Mouse (Mus musculus): ENCODE results near the gene Isca1. TPM values are rescaled to one million over a fixed set of nuclear protein-coding genes. Genes with fewer than 3 reads are reported as not detected.

Gene Isca1
- 81.4 and 84.5 TPM in 2 replicates for polyA plus RNA-seq (2015; fragmentation: Nextera tagmentation; extraction: Ambion mirVana)

- H3K9ac ChIP-seq (ENCODE audit: low read depth, low read length): peak within 1 kb of the TSS; percentile 90
- peak; percentile 97 for ATAC-seq
- H3K9me3 ChIP-seq (ENCODE audit: control insufficient read depth): no peaks in the 10 kb centered on the region
- WGBS: under 1% methylated on average over 91 of the region's 91 CpGs
- H3K27me3 ChIP-seq (replicated peaks; ENCODE audit: control insufficient read depth, insufficient read depth, low read length): no peaks in the 10 kb centered on the region
- H3K27ac ChIP-seq (ENCODE audit: low read depth, low read length): peak within 1 kb of the TSS; percentile 100
- peak within 1 kb of the TSS; percentile 80 for H3K4me2 ChIP-seq (replicated peaks; ENCODE audit: low read depth)
- H3K36me3 ChIP-seq (ENCODE audit: control insufficient read depth, insufficient read depth): peaks cover 20% of the 10 kb centered on the region
- H3K4me3 ChIP-seq (ENCODE audit: low read depth, low read length): peak within 1 kb of the TSS; percentile 86
- H3K4me1 ChIP-seq (replicated peaks; ENCODE audit: control insufficient read depth, insufficient read depth, low read length): peaks cover 8% of the 10 kb centered on the region
- TF ChIP-seq CTCF (IDR thresholded peaks at IDR 0.05; ENCODE audit: low read depth): peak; percentile 47
Observed at GRCm38 (mm10) chr13:59769296-59770163, at the start of gene Isca1. TSS of gene Isca1 (minus strand) at chr13:59769810.

GRCm38 (mm10) chr13:59817352-59817751 is 47.7 kb upstream of the Isca1 start:
- Histone ChIP-seq H3K4me2 (replicated peaks; ENCODE audit: low read depth) (no peak overlapping the region), H3K9me3 (ENCODE audit: control insufficient read depth) (no peaks in the 10 kb centered on the region), H3K9ac (ENCODE audit: low read depth, low read length) (no peak overlapping the region), H3K27ac (ENCODE audit: low read depth, low read length) (no peak overlapping the region), H3K4me3 (ENCODE audit: low read depth, low read length) (no peak overlapping the region), H3K27me3 (replicated peaks; ENCODE audit: control insufficient read depth, insufficient read depth, low read length) (no peaks in the 10 kb centered on the region), H3K4me1 (replicated peaks; ENCODE audit: control insufficient read depth, insufficient read depth, low read length) (no peaks in the 10 kb centered on the region), H3K36me3 (ENCODE audit: control insufficient read depth, insufficient read depth) (peaks cover 52% of the 10 kb centered on the region)
- WGBS: 84% methylated on average over 4 of the region's 4 CpGs
- ATAC-seq: no peak
- no peak for TF ChIP-seq CTCF (IDR thresholded peaks at IDR 0.05; ENCODE audit: low read depth)

GRCm38 (mm10) chr13:59814109-59814591 is 44.5 kb upstream of the Isca1 start:
- WGBS: 60% methylated on average over 6 of the region's 6 CpGs
- H3K36me3 ChIP-seq (ENCODE audit: control insufficient read depth, insufficient read depth): peaks cover 82% of the 10 kb centered on the region
- peak; percentile 62 for ATAC-seq

GRCm38 (mm10) chr13:59811581-59811980 is 42.0 kb upstream of the Isca1 start:
- ATAC-seq: no peak
- TF ChIP-seq CTCF (IDR thresholded peaks at IDR 0.05; ENCODE audit: low read depth): no peak
- 95% methylated on average over 3 of the region's 3 CpGs for WGBS
- peaks cover 92% of the 10 kb centered on the region for H3K36me3 ChIP-seq (ENCODE audit: control insufficient read depth, insufficient read depth)
- H3K4me1 ChIP-seq (replicated peaks; ENCODE audit: control insufficient read depth, insufficient read depth, low read length): no peaks in the 10 kb centered on the region
- no peak overlapping the region for H3K4me2 ChIP-seq (replicated peaks; ENCODE audit: low read depth)
- H3K4me3 ChIP-seq (ENCODE audit: low read depth, low read length): no peak overlapping the region
- H3K27me3 ChIP-seq (replicated peaks; ENCODE audit: control insufficient read depth, insufficient read depth, low read length): no peaks in the 10 kb centered on the region
- no peak overlapping the region for H3K9ac ChIP-seq (ENCODE audit: low read depth, low read length)
- no peak overlapping the region for H3K27ac ChIP-seq (ENCODE audit: low read depth, low read length)
- no peaks in the 10 kb centered on the region for H3K9me3 ChIP-seq (ENCODE audit: control insufficient read depth)

More at GRCm38 (mm10) chr13:59814109-59814591, 44.5 kb upstream of the Isca1 start:
- Histone ChIP-seq H3K4me2 (replicated peaks; ENCODE audit: low read depth) (no peak overlapping the region), H3K9ac (ENCODE audit: low read depth, low read length) (no peak overlapping the region), H3K4me3 (ENCODE audit: low read depth, low read length) (no peak overlapping the region), H3K4me1 (replicated peaks; ENCODE audit: control insufficient read depth, insufficient read depth, low read length) (no peaks in the 10 kb centered on the region), H3K27me3 (replicated peaks; ENCODE audit: control insufficient read depth, insufficient read depth, low read length) (no peaks in the 10 kb centered on the region), H3K27ac (ENCODE audit: low read depth, low read length) (peak overlapping the region; percentile 50), H3K9me3 (ENCODE audit: control insufficient read depth) (no peaks in the 10 kb centered on the region)
- no peak for TF ChIP-seq CTCF (IDR thresholded peaks at IDR 0.05; ENCODE audit: low read depth)

- Histone ChIP-seq H3K4me2 (replicated peaks; ENCODE audit: low read depth) (no peak overlapping the region), H3K27ac (ENCODE audit: low read depth, low read length) (no peak overlapping the region), H3K4me1 (replicated peaks; ENCODE audit: control insufficient read depth, insufficient read depth, low read length) (no peaks in the 10 kb centered on the region), H3K4me3 (ENCODE audit: low read depth, low read length) (no peak overlapping the region), H3K27me3 (replicated peaks; ENCODE audit: control insufficient read depth, insufficient read depth, low read length) (no peaks in the 10 kb centered on the region), H3K9ac (ENCODE audit: low read depth, low read length) (no peak overlapping the region), H3K9me3 (ENCODE audit: control insufficient read depth) (no peaks in the 10 kb centered on the region), H3K36me3 (ENCODE audit: control insufficient read depth, insufficient read depth) (peaks cover 98% of the 10 kb centered on the region)
- no peak for ATAC-seq
- TF ChIP-seq CTCF (IDR thresholded peaks at IDR 0.05; ENCODE audit: low read depth): no peak
- WGBS: 75% methylated on average over 6 of the region's 6 CpGs
Observed at GRCm38 (mm10) chr13:59801000-59801399, 31.4 kb upstream of the Isca1 start.

GRCm38 (mm10) chr13:59800077-59800476 is 30.5 kb upstream of the Isca1 start:
- 86% methylated on average over 2 of the region's 2 CpGs for WGBS
- peaks cover 98% of the 10 kb centered on the region for H3K36me3 ChIP-seq (ENCODE audit: control insufficient read depth, insufficient read depth)

More at GRCm38 (mm10) chr13:59800077-59800476, 30.5 kb upstream of the Isca1 start:
- no peak for ATAC-seq
- no peak overlapping the region for H3K4me2 ChIP-seq (replicated peaks; ENCODE audit: low read depth)
- no peaks in the 10 kb centered on the region for H3K27me3 ChIP-seq (replicated peaks; ENCODE audit: control insufficient read depth, insufficient read depth, low read length)
- H3K4me1 ChIP-seq (replicated peaks; ENCODE audit: control insufficient read depth, insufficient read depth, low read length): no peaks in the 10 kb centered on the region
- H3K4me3 ChIP-seq (ENCODE audit: low read depth, low read length): no peak overlapping the region
- no peak for TF ChIP-seq CTCF (IDR thresholded peaks at IDR 0.05; ENCODE audit: low read depth)
- no peak overlapping the region for H3K27ac ChIP-seq (ENCODE audit: low read depth, low read length)
- no peaks in the 10 kb centered on the region for H3K9me3 ChIP-seq (ENCODE audit: control insufficient read depth)
- no peak overlapping the region for H3K9ac ChIP-seq (ENCODE audit: low read depth, low read length)

All from intestine, postnatal 0 days (tissue).